Mouse (Mus musculus): ENCODE results near the gene Auh. TPM values are rescaled to one million over a fixed set of nuclear protein-coding genes. Genes with fewer than 3 reads are reported as not detected.

The Auh gene
- polyA plus RNA-seq, 1 experiment from 2014 or later = 34.8 TPM

DNA sequence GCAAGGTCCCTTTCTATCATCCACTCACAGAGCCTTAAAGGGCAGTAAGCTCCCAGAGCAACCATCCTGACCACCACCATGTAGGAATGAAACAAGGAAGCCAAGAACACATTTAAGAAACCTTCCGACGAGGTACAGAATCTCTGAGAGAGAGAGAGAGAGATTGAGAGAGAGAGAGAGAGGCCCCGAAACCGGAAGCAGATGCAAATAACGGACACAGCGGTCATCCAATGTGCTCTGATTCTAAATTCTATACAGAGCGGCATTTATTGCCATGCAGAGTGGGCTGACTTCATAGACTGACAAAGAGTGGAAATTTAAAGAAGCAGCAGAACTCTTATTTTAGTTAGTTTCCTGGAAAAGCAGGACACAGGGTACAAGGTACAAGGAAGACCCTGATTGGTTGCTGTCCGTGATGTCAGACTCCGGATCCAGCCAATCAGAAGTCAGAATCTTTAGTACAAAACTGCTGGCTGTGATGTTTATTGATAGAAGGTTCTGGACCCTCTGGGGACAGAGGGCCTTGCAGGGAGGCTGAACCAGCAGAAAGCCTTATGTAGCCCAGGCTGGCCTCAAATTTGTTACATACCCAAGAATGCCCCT lies 137.1 kb downstream of the Auh start:
- peaks cover 7% of the 10 kb centered on the region for H3K4me1 ChIP-seq (ENCODE audit: insufficient read depth)
- H3K4me3 ChIP-seq (ENCODE audit: low read depth, low read length) = no peak overlapping the region
- H3K9ac ChIP-seq = no peak overlapping the region
- no peak overlapping the region for H3K27ac ChIP-seq (ENCODE audit: low read depth)
- no peaks in the 10 kb centered on the region for H3K36me3 ChIP-seq (ENCODE audit: insufficient read depth)
- H3K27me3 ChIP-seq (ENCODE audit: insufficient read depth, low read length) = no peaks in the 10 kb centered on the region
- H3K4me2 ChIP-seq = no peak overlapping the region
- WGBS = 86% methylated on average over 9 of the region's 9 CpGs
- H3K9me3 ChIP-seq (ENCODE audit: low read depth, low read length) = no peaks in the 10 kb centered on the region
- TF ChIP-seq CTCF (IDR thresholded peaks at IDR 0.05; ENCODE audit: low read depth) = no peak
- DNase-seq (no peak), ATAC-seq (ENCODE audit: insufficient read depth) (no peak)

DNA sequence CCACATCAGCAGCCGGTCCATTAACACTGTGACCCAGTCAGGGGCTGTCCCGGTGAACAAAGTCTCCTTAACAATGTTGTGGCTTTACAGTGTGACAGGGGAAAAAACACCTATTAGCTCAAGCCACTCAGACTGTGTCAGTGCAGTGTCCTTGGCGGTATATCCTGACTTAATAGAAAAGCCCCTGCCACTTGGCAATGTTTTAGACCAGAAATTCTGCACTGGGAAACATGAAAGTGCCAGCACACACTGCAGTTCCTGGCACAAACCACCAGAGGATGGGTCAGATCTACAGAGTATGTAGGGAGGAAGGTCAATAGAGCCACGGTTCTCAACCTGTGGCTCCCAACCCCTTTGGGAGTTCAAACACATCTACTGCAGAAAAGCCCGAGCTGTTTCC lies 138.6 kb downstream of the Auh start:
- Histone ChIP-seq H3K4me2 (no peak overlapping the region), H3K4me1 (ENCODE audit: insufficient read depth) (peaks cover 6% of the 10 kb centered on the region), H3K36me3 (ENCODE audit: insufficient read depth) (no peaks in the 10 kb centered on the region), H3K9ac (no peak overlapping the region), H3K9me3 (ENCODE audit: low read depth, low read length) (no peaks in the 10 kb centered on the region), H3K27me3 (ENCODE audit: insufficient read depth, low read length) (no peaks in the 10 kb centered on the region), H3K27ac (ENCODE audit: low read depth) (no peak overlapping the region), H3K4me3 (ENCODE audit: low read depth, low read length) (no peak overlapping the region)
- ATAC-seq (ENCODE audit: insufficient read depth) (no peak), DNase-seq (no peak)
- peak; percentile 43; the same call in 1 of the 2 replicates for TF ChIP-seq CTCF (IDR thresholded peaks at IDR 0.05; ENCODE audit: low read depth)
- WGBS = 64% methylated on average over 5 of the region's 5 CpGs

Other genes with a start within 250 kb of the Auh start
- 18.5 and 20.0 TPM in 2 replicates for gene Nfil3, start 51.4 kb upstream of the Auh start, polyA plus RNA-seq (2014; fragmentation: Nextera tagmentation; extraction: Ambion mirVana)